Mouse (Mus musculus) heart, postnatal 25 days (tissue): ENCODE measurements around the gene Stxbp4. TPM values are rescaled to one million over a fixed set of nuclear protein-coding genes. Genes with fewer than 3 reads are reported as not detected.

Experiments used
- DNase-seq: peaks from one replicate; pipeline ENCODE4 v3.0.0; 2022; ENCODE audit warnings: low spot score
- intact Hi-C: fragments of 180-260 bp; cut with DNase I; formaldehyde crosslinking; loops from one replicate; pipeline ENCODE4 v1.15.1; 2025
- total RNA-seq, 2 experiments: library from RNA; stranded (reverse); gene quantifications; 2 replicates each; pipeline ENCODE4 v1.2.3; 2021

Gene Stxbp4
- total RNA-seq, 2 experiments from 2014 or later = 5.0 to 5.8 TPM

GRCm38 (mm10) chr11:90575491-90576048 is 62.3 kb downstream of the Stxbp4 start:
- intact Hi-C loops = no loop called here
- DNase-seq = no peak

DNA sequence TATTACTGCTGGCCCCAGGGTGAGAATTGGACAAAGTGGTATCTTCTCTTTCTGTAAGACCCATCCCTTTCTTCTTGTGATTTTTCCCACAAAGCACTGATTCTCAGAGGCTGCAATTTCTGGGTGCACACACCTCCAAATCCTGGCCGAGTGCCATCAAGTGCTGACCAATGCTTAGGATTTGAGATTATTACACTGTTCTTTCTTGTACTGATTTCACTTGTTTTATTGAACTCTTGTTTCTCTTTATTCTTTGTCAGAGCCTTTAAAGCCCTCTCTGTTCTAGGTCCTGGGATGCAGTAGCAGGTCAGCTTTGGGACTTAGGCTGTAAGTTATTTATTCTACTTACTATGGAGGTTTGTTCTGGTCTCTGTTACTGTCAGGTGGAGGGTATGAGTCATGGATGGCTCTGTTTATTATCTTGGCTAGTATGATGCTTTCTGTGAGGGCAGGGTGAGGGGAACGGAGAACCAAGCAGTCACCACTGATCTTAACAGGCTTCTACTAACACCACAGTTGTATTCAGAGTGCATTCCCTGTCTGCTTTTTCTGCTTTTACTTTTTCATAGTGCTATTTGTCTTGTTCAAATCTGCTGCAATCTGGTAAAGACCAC is 67.1 kb downstream of the Stxbp4 start:
- intact Hi-C loops = no loop called here
- DNase-seq = no peak

- intact Hi-C loops = no loop called here
- no peak for DNase-seq
Measured at GRCm38 (mm10) chr11:90558359-90559047, 79.4 kb downstream of the Stxbp4 start.

DNA sequence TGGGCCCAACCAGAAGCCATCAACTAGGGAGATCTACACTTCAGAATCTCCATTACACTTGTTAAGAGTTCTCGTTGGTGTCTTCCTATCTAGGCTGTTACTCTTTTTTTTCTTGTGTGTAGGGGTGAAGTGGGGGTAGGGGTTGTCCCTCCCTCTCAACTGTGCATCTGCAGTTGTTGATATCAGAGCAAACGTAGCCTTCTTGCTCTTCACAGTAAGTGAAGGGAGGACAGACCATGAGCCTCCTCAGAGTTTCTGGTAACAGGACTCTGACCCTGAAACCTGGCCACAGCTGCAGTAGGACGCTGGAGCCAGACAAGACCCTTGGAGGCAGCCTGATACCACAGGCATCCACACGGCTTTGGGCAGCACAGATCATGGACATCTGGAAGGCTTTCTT is 81.4 kb downstream of the Stxbp4 start:
- DNase-seq = no peak
- intact Hi-C loops = no loop called here

- intact Hi-C loops = no loop called here
- DNase-seq = no peak
Measured at GRCm38 (mm10) chr11:90553963-90554362, 83.9 kb downstream of the Stxbp4 start.

DNA sequence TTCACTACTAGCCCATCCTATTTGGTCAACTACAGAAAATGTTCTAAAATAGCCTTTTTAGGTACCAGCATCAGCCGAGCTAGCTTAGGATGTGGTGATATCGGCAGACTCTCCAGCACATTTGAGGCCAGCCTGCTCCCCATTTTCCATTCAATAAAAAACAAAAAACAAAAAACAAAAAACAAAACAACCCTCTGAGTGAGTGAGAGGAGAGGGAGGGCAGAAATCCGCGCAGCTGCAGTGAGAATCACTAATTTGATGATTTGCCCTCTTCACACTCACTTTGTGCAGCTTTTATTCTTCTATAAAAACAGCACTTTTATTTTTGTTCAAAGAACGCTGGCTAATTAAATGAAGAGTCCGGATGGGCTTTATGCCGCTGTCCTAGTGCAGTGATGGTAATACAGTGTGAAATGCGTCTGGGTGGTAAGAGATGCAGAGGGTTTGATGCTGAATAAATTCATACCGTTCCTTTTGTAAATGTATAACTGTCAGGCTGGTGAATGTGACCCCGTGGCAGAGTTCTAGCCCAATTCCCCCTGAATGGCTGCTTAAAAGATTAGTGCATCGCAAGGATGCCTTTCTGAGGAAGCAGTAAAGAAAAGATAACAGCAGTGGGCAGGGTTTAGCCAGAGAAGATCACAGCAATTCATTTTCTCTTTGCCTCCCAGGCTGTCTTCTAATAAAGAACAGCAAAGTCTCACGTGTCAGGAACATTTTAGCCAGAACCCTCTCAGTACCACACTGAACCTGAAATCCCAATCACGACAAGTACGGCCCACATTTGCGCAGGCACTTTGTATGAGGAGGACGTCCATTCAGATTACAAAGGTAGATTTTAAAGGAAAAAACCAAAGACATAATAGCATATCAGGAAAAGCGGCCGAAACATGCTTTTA is 85.3 kb downstream of the Stxbp4 start:
- DNase-seq = no peak

GRCm38 (mm10) chr11:90548560-90548959 is 89.3 kb downstream of the Stxbp4 start:
- intact Hi-C loops = no loop called here
- DNase-seq = no peak

More for the DNA sequence above, 85.3 kb downstream of the Stxbp4 start:
- intact Hi-C loops = no loop called here

GRCm38 (mm10) chr11:90538636-90539263 is 99.1 kb downstream of the Stxbp4 start:
- DNase-seq = no peak
- intact Hi-C loops = no loop called here

DNA sequence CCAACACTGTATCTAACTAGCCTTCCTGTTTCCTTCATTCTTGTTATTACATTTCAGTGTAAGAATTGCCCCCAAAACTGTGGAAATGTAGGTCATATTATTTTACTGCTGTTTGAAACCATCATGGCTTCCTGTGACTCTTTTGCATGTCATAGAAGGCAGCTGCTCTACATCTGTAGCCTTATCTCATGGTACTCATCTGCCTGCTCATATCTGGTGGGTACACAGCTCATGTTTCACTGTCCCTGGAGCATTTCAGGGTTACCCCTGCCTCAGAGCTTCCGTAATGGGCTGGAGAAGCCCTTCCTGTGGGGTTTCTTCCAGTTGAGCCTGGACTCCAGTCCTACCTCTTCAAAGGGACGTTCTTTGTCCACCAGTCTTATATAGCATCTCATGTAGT is 112.6 kb downstream of the Stxbp4 start:
- intact Hi-C loops = no loop called here
- DNase-seq = no peak

- DNase-seq = no peak
Measured at GRCm38 (mm10) chr11:90521040-90521439, 116.8 kb downstream of the Stxbp4 start.

GRCm38 (mm10) chr11:90517750-90518149 is 120.1 kb downstream of the Stxbp4 start:
- intact Hi-C loops = loop anchor here (5.0 kb wide), 1 partner anchor 150 kb away; no protein-coding TSS in a partner anchor
- DNase-seq = no peak

More at GRCm38 (mm10) chr11:90521040-90521439, 116.8 kb downstream of the Stxbp4 start:
- intact Hi-C loops = no loop called here

GRCm38 (mm10) chr11:90512538-90513219 is 125.2 kb downstream of the Stxbp4 start:
- no peak for DNase-seq
- intact Hi-C loops = no loop called here

DNA sequence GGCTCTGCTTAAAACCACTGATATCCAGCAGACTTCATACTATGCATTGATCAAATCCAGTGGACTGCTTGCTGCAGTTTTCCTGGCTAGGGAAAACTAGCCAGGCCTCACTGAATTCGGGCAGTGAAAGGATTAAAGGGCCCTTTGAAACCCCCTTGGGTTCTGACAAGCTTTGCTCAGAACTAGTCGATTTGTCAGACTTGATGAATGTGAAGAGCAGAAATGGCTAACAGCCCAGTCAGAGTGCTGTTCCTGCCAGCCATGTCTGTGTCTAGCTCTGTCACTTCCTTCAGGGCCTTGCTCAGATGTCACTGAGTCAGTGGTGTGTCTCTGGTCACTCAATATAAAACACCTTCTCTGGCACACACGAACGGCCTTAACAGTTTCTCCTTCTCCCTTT is 136.0 kb downstream of the Stxbp4 start:
- intact Hi-C loops = no loop called here
- no peak for DNase-seq

GRCm38 (mm10) chr11:90499918-90500317 is 138.0 kb downstream of the Stxbp4 start:
- intact Hi-C loops = no loop called here

GRCm38 (mm10) chr11:90498461-90498860 is 139.4 kb downstream of the Stxbp4 start:
- intact Hi-C loops = no loop called here
- no peak for DNase-seq

More at GRCm38 (mm10) chr11:90499918-90500317, 138.0 kb downstream of the Stxbp4 start:
- no peak for DNase-seq

GRCm38 (mm10) chr11:90494981-90495380 is 142.9 kb downstream of the Stxbp4 start:
- intact Hi-C loops = no loop called here
- DNase-seq = no peak

DNA sequence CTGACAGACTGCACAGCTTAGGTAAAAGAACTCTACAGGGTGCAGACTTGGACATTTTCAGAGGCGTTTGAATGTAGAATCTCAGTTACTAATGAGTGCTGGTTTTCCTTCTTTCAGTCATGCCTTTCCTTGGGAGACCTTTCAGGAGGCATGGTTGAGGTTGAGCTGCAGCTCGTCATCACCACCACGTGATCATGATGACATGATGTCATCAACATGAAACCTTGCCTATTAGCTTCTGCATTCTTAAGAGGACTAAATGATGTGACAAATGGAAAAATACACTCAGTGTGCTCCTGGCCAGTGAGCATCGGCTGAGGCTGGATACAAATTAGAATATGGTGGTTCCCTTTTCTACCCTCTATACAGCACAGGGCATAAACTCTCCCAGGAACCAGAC is 145.4 kb downstream of the Stxbp4 start:
- no peak for DNase-seq
- intact Hi-C loops = no loop called here

DNA sequence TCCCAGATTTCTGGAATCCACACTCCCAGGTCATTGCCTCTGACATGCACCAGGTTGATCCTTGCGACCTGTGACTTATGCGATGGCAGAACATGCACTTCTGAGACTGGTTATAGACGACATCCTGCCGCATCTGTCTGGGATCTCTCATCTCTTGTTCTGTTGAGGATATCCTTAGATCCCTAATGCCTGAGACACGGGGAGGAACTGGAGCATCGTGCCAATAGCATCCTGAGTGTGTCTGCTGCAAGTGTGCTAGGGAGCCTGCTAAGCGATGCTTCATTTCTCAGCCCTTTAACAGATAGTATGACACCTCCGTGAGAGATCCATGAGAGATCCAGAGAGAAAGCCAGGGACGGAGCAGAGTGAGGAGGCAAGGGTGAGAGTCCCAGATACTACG is 148.7 kb downstream of the Stxbp4 start:
- no peak for DNase-seq
- intact Hi-C loops = no loop called here

GRCm38 (mm10) chr11:90487686-90488085 is 150.2 kb downstream of the Stxbp4 start:
- intact Hi-C loops = no loop called here
- no peak for DNase-seq
